Mouse (Mus musculus) bone marrow, adult 2 months (tissue): ENCODE results near the gene Olfr48. TPM values are rescaled to one million over a fixed set of nuclear protein-coding genes. Genes with fewer than 3 reads are reported as not detected.

Experiments used
- H3K27ac ChIP-seq: fragments of 200-500 bp; 2 replicates; pipeline ENCODE4 v1.5.1; 2012; ENCODE audit warnings: low read depth, mild to moderate bottlenecking, control low read depth, inconsistent platforms, low read length; ENCODE audit not compliant: control insufficient read depth, poor library complexity, insufficient read depth
- H3K4me1 ChIP-seq: fragments of 200-500 bp; 2 replicates; pipeline ENCODE4 v1.6.1; 2011; ENCODE audit warnings: low read length; ENCODE audit not compliant: control insufficient read depth, insufficient read depth
- H3K4me3 ChIP-seq: fragments of 200-500 bp; replicated peaks from 2 replicates; pipeline ENCODE3; 2011; ENCODE audit warnings: mild to moderate bottlenecking, low read depth, low read length, control low read depth; ENCODE audit not compliant: control insufficient read depth
- CTCF ChIP-seq: fragments of 200-500 bp; IDR thresholded peaks from 2 replicates; pipeline ENCODE4 v1.5.1; 2011; ENCODE audit warnings: low read length, control low read depth; ENCODE audit not compliant: control insufficient read depth, insufficient read depth
- POLR2A ChIP-seq: fragments of 200-500 bp; IDR thresholded peaks from 2 replicates; pipeline ENCODE4 v1.6.1; 2011; ENCODE audit warnings: low read depth, mild to moderate bottlenecking, control low read depth, low read length, borderline replicate concordance; ENCODE audit not compliant: control insufficient read depth
- WGBS: fragments of 180-500 bp; shearing (Covaris S2); methylation state at CpG from one replicate; pipeline ENCODE4 v1.1.7; 2018; 5-methylcytosine and 5-hydroxymethylcytosine counted together
- polyA plus RNA-seq: library from polyadenylated mRNA; stranded (reverse); fragments of >200 nt; gene quantifications from 2 replicates; pipeline ENCODE4 v1.2.4, GENCODE M21; 2011; ENCODE audit warnings: low replicate concordance; ENCODE audit not compliant: missing spikeins, insufficient read depth, insufficient read length

The Olfr48 gene
- polyA plus RNA-seq, result not detected in 2 replicates

GRCm38 (mm10) chr2:89848105-89848504, at the start of gene Olfr48:
Olfr48 (minus strand) TSS chr2:89848205.
- 84% methylated on average over 5 of the region's 5 CpGs for WGBS
- H3K4me3 ChIP-seq, result no peak within 1 kb of the TSS
- TF ChIP-seq POLR2A (no peak), CTCF (no peak)
- no peak within 1 kb of the TSS for H3K27ac ChIP-seq
- no peaks in the 10 kb centered on the region for H3K4me1 ChIP-seq

DNA sequence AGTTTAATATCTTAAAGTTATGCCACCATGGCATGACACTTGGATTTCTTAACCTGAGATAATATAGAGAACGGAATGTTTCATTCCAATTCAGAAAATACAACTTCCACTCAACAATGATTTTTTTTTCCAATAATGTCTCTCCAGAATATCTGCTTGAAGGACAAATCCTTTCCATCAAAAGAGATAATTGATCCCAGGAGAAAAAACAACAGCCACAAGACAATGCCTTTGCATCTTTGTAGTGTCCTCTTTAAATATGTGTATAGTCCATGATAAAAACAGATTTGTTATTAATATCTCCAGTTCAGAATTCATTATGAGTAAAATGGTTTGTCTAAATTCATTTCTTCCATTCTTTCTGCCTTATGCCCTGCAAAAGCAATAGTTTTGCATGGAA, 30.1 kb upstream of the Olfr48 start, which contains the start of gene Olfr1257:
Gene Olfr1257 (plus strand): TSS at position 301 of the 400 bp plus-strand sequence.
- whole genome bisulfite sequencing, result 84% methylated on average over 1 of the region's 1 CpGs
- no peak within 1 kb of the TSS for H3K27ac ChIP-seq

GRCm38 (mm10) chr2:89849230-89849629, 1.2 kb upstream of the Olfr48 start:
- H3K4me1 ChIP-seq, result no peaks in the 10 kb centered on the region
- no peak overlapping the region for H3K27ac ChIP-seq

More for the DNA sequence above, 30.1 kb upstream of the Olfr48 start, which contains the start of gene Olfr1257:
- no peak within 1 kb of the TSS for H3K4me3 ChIP-seq
- no peak for TF ChIP-seq POLR2A
- no peaks in the 10 kb centered on the region for H3K4me1 ChIP-seq

DNA sequence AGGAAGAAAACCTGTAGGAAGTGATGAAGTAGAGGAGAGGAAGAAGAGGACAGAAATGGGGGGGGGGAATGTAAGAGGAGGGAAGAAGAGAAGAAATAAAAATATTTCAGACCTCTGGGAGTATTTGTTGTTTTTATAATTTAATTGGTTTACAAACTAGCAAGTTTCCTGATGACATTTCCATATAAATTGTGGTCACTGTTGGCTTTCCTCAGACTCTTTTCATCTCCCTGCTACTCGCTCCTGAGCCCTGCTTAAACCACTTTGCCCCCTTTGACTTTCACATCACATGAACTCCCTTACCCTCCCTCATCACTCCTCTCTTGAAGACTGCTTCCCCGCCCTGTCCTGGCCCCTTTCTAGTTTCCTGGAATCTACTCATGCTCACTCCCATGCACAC, 6.5 kb downstream of the Olfr48 start, which contains the start of gene Olfr1256:
Gene Olfr1256 (minus strand): TSS at position 101 of the 400 bp plus-strand sequence.
- H3K27ac ChIP-seq, result no peak within 1 kb of the TSS
- TF ChIP-seq CTCF (no peak), POLR2A (no peak)
- H3K4me3 ChIP-seq, result no peak within 1 kb of the TSS
- no peaks in the 10 kb centered on the region for H3K4me1 ChIP-seq
- WGBS, result 63% methylated on average over 2 of the region's 2 CpGs

More at GRCm38 (mm10) chr2:89849230-89849629, 1.2 kb upstream of the Olfr48 start:
- no peak for TF ChIP-seq POLR2A
- no peak for TF ChIP-seq CTCF
- no peak overlapping the region for H3K4me3 ChIP-seq
- WGBS, result 74% methylated on average over 1 of the region's 1 CpGs

DNA sequence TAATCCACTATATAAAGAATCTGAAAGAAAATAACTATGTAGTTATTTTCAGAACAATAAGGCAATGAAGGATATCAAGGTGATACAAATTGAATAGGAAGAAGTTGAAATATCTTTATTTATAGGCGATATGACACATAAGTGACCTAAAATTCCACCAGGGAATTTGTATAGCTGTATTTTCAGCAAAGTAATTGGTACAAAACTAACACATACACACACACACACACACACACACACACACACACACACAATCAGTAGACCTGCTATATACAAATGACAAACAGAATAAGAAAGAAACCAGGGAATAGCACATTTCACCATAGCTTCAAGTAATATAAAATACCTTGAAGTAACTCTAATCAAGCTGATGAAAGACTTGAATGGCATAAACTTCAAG, 27.8 kb downstream of the Olfr48 start:
- H3K27ac ChIP-seq, result no peak overlapping the region
- TF ChIP-seq CTCF (no peak), POLR2A (no peak)
- no peaks in the 10 kb centered on the region for H3K4me1 ChIP-seq
- 84% methylated on average over 1 of the region's 1 CpGs for WGBS
- no peak overlapping the region for H3K4me3 ChIP-seq

- H3K4me3 ChIP-seq, result no peak within 1 kb of the TSS
- 82% methylated on average over 3 of the region's 3 CpGs for WGBS
- no peak within 1 kb of the TSS for H3K27ac ChIP-seq
- no peaks in the 10 kb centered on the region for H3K4me1 ChIP-seq
- TF ChIP-seq POLR2A, result no peak
- TF ChIP-seq CTCF, result no peak
Observed at GRCm38 (mm10) chr2:89811751-89812150, 36.3 kb downstream of the Olfr48 start, which contains the start of gene Olfr1255. Olfr1255 (plus strand) TSS chr2:89812051.

DNA sequence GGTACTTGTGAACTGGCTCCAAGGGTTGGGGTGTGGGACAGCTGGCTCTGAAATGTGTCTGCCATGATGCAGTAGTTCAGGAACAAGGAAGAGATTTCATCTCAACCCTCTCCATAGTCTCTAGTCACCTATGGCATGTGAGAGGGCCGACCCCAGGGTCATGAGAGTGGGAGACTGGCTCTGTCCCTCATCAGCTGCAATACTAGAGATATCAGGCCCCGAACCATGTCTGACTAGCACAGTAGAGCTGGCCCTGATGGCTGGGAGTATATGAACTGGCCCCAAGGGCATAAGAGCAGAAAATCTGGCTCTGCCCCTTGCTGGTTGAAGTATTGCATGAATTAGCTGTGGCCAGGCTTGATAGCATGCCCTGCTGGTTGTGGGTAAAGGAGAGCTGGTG, 37.3 kb downstream of the Olfr48 start:
- WGBS, result 67% methylated on average over 2 of the region's 2 CpGs
- H3K4me1 ChIP-seq, result no peaks in the 10 kb centered on the region
- no peak overlapping the region for H3K27ac ChIP-seq
- TF ChIP-seq POLR2A (no peak), CTCF (no peak)
- no peak overlapping the region for H3K4me3 ChIP-seq

GRCm38 (mm10) chr2:89799583-89799982, 48.4 kb downstream of the Olfr48 start:
- no peak overlapping the region for H3K27ac ChIP-seq
- WGBS, result 83% methylated on average over 3 of the region's 3 CpGs

GRCm38 (mm10) chr2:89793519-89793918, 54.5 kb downstream of the Olfr48 start, which contains the start of gene Olfr1254:
Olfr1254 (minus strand) TSS chr2:89793619.
- no peak for TF ChIP-seq POLR2A
- no peak within 1 kb of the TSS for H3K4me3 ChIP-seq
- H3K4me1 ChIP-seq, result no peaks in the 10 kb centered on the region
- H3K27ac ChIP-seq, result no peak within 1 kb of the TSS

More at GRCm38 (mm10) chr2:89799583-89799982, 48.4 kb downstream of the Olfr48 start:
- TF ChIP-seq CTCF (no peak), POLR2A (no peak)
- H3K4me3 ChIP-seq, result no peak overlapping the region
- H3K4me1 ChIP-seq, result no peaks in the 10 kb centered on the region

Other genes with a start within 250 kb of the Olfr48 start
- gene Olfr1247, start 234.1 kb downstream of the Olfr48 start, polyA plus RNA-seq, result not detected in 2 replicates
- not detected in 2 replicates for gene Olfr1248, start 230.0 kb downstream of the Olfr48 start, polyA plus RNA-seq
- not detected in 2 replicates for gene Olfr1249, start 213.2 kb downstream of the Olfr48 start, polyA plus RNA-seq
- 0.45 TPM in 1 of 2 replicates, not detected in the other for gene Olfr1250, start 186.7 kb downstream of the Olfr48 start, polyA plus RNA-seq
- not detected in 2 replicates for gene Olfr1251, start 176.3 kb downstream of the Olfr48 start, polyA plus RNA-seq
- not detected in 2 replicates for gene Olfr1252, start 123.2 kb downstream of the Olfr48 start, polyA plus RNA-seq
- gene Olfr1253, start 91.1 kb downstream of the Olfr48 start, polyA plus RNA-seq, result not detected in 2 replicates
- gene Olfr1254, start 54.6 kb downstream of the Olfr48 start, polyA plus RNA-seq, result 0.70 TPM in 1 of 2 replicates, not detected in the other
- not detected in 2 replicates for gene Olfr1255, start 36.2 kb downstream of the Olfr48 start, polyA plus RNA-seq
- gene Olfr1256, start 6.7 kb downstream of the Olfr48 start, polyA plus RNA-seq, result not detected in 2 replicates
- gene Olfr1257, start 30.2 kb upstream of the Olfr48 start, polyA plus RNA-seq, result not detected in 2 replicates
- not detected in 2 replicates for gene Olfr1258, start 79.1 kb upstream of the Olfr48 start, polyA plus RNA-seq
- not detected in 2 replicates for gene Olfr1259, start 100.5 kb upstream of the Olfr48 start, polyA plus RNA-seq
- gene Olfr1260, start 126.1 kb upstream of the Olfr48 start, polyA plus RNA-seq, result not detected in 2 replicates
- not detected in 2 replicates for gene Olfr1261, start 143.0 kb upstream of the Olfr48 start, polyA plus RNA-seq
- not detected in 2 replicates for gene Olfr1262, start 151.9 kb upstream of the Olfr48 start, polyA plus RNA-seq
- not detected in 2 replicates for gene Olfr1263, start 163.9 kb upstream of the Olfr48 start, polyA plus RNA-seq
- gene Olfr1264, start 177.4 kb upstream of the Olfr48 start, polyA plus RNA-seq, result 0.31 TPM in 1 of 2 replicates, not detected in the other
- not detected in 2 replicates for gene Olfr1265, start 187.1 kb upstream of the Olfr48 start, polyA plus RNA-seq
- gene Olfr140, start 215.4 kb upstream of the Olfr48 start, polyA plus RNA-seq, result not detected in 2 replicates